Mouse (Mus musculus): ENCODE measurements around the gene Pxt1. TPM values are rescaled to one million over a fixed set of nuclear protein-coding genes. Genes with fewer than 3 reads are reported as not detected.

Gene Pxt1
- polyA plus RNA-seq, 1 experiment from 2014 or later, result not detected

DNA sequence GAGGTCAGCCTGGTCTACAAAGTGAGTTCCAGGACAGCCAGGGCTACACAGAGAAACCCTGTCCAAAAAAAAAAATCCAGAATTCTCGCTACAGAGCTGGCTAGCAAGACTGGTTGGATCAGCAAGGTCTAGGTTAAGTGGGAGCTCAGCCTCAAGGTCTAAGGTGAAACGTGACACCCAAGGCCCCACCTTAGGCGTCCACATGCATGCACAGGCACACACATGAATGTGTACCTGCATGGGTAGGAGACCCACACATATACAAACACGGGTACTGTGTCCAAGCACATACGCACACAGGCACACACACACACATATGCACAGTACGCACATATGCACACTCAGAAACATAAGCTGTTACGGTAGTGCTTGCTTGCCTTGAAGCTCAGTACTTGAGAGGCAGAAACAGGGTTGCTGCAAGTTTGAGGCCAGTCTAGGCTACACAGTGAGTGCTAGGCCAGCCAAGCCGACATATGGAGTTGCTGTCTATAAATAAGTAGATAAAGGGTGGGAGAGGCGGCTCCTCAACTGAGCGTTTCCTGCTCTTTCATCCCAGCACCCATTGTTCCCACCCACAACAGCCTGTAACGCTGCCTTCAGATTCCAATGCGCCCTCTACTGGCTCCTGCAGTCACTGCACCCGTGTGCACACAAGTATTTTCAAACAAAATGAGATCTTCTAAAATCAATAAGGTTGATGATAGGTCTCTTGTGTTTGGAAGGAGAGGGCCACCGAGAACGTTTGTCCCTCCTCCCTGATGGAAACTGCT is 16.6 kb downstream of the Pxt1 start:
- Histone ChIP-seq H3K4me2 (ENCODE audit: low read length) (no peak overlapping the region), H3K9ac (ENCODE audit: low read length) (no peak overlapping the region), H3K36me3 (ENCODE audit: control insufficient read depth, insufficient read depth, low read length) (no peaks in the 10 kb centered on the region), H3K27me3 (replicated peaks; ENCODE audit: control insufficient read depth, insufficient read depth, low read length) (no peaks in the 10 kb centered on the region), H3K4me3 (ENCODE audit: low read depth, low read length) (no peak overlapping the region), H3K9me3 (replicated peaks; ENCODE audit: control insufficient read depth, low read length) (no peaks in the 10 kb centered on the region), H3K27ac (ENCODE audit: low read depth, low read length) (no peak overlapping the region), H3K4me1 (ENCODE audit: control insufficient read depth, insufficient read depth, low read length) (peaks cover 8% of the 10 kb centered on the region)
- WGBS, result 52% methylated on average over 15 of the region's 15 CpGs
- DNase-seq (ENCODE audit: low spot score) (peak; percentile 69), ATAC-seq (no peak)

DNA sequence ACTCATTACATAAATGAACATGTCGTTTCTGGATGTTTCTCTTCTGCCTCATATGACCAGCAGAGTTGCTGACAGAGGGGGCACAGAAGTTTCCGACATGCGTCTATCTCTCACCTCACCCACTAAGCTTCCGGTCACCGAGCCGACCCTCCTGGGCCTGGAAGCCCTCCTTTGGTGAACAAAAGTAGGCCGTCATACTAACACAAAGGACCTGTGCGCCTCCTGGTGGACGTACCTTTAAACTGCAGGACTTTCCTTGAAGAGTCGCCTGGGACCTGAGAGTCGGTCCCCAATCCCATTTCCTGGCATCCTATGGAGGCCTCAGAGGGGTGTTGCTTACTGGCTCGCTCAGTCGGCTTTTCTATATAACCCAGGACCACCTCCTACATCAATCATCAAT is 17.3 kb downstream of the Pxt1 start:
- H3K27ac ChIP-seq (ENCODE audit: low read depth, low read length), result no peak overlapping the region
- DNase-seq (ENCODE audit: low spot score) (peak; percentile 91), ATAC-seq (no peak; the same call in 1 of the 2 replicates)
- H3K27me3 ChIP-seq (replicated peaks; ENCODE audit: control insufficient read depth, insufficient read depth, low read length), result no peaks in the 10 kb centered on the region
- no peak overlapping the region for H3K4me2 ChIP-seq (ENCODE audit: low read length)
- no peaks in the 10 kb centered on the region for H3K9me3 ChIP-seq (replicated peaks; ENCODE audit: control insufficient read depth, low read length)
- H3K9ac ChIP-seq (ENCODE audit: low read length), result no peak overlapping the region
- WGBS, result 12% methylated on average over 13 of the region's 13 CpGs
- H3K4me3 ChIP-seq (ENCODE audit: low read depth, low read length), result no peak overlapping the region
- peaks cover 8% of the 10 kb centered on the region for H3K4me1 ChIP-seq (ENCODE audit: control insufficient read depth, insufficient read depth, low read length)
- H3K36me3 ChIP-seq (ENCODE audit: control insufficient read depth, insufficient read depth, low read length), result no peaks in the 10 kb centered on the region

DNA sequence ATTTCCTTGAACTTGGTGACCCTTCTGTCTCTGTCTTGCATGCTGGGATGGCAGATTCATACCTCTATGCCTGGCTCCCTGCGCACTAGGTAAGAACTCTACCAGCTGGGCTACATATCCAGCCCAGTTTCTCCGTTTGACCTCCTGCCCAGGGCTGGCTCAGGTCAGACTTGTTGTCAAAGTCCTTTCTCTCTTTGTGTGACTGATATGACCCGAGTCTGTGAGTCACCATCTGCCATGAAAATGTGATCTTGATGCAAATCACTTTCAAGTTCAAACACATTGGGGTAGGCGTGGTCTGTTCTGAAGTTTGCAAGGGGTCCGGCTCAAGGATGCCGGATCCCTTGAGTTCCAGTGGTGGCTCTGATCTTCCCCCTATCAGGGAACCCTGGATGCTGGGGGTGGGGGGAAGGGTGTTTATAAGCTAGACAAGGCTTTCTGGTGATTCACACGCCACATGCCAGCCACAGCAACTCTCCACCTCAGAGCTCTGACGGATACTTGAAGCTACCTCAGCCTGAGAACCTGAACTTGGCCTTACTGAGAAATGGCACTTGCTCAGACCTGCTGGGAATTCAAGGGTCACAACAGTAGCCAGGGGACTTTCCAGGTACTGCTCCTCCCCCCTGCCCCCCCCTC is 18.6 kb downstream of the Pxt1 start:
- WGBS, result 85% methylated on average over 8 of the region's 8 CpGs
- no peaks in the 10 kb centered on the region for H3K9me3 ChIP-seq (replicated peaks; ENCODE audit: control insufficient read depth, low read length)
- H3K4me3 ChIP-seq (ENCODE audit: low read depth, low read length), result no peak overlapping the region
- no peak overlapping the region for H3K27ac ChIP-seq (ENCODE audit: low read depth, low read length)
- no peaks in the 10 kb centered on the region for H3K36me3 ChIP-seq (ENCODE audit: control insufficient read depth, insufficient read depth, low read length)
- DNase-seq (ENCODE audit: low spot score), result no peak
- peaks cover under 1% of the 10 kb centered on the region; the same call in 1 of the 2 replicates for H3K4me1 ChIP-seq (ENCODE audit: control insufficient read depth, insufficient read depth, low read length)
- H3K9ac ChIP-seq (ENCODE audit: low read length), result no peak overlapping the region
- no peak for ATAC-seq
- no peaks in the 10 kb centered on the region for H3K27me3 ChIP-seq (replicated peaks; ENCODE audit: control insufficient read depth, insufficient read depth, low read length)
- no peak overlapping the region for H3K4me2 ChIP-seq (ENCODE audit: low read length)

DNA sequence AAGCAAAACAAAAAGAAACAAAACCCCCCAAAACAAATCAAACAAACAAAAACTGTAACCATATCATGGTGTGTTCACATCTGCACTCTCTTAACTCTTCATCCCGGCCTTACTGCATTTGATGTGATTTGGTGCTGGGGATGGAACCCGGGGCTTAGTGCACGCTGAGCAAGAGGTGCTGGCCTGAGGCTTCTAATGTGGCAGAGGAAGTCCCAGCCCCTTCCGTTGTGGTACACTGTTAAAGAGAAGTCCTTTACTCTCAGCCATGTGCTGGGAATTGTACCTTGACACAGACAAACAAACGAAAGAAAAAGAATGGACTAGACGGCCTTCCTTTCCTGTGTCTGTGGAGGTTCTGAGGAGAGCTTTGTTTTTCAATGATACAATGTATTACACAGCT is 21.5 kb downstream of the Pxt1 start:
- no peaks in the 10 kb centered on the region for H3K9me3 ChIP-seq (replicated peaks; ENCODE audit: control insufficient read depth, low read length)
- DNase-seq (ENCODE audit: low spot score) (no peak), ATAC-seq (no peak)
- H3K36me3 ChIP-seq (ENCODE audit: control insufficient read depth, insufficient read depth, low read length), result no peaks in the 10 kb centered on the region
- no peaks in the 10 kb centered on the region for H3K4me1 ChIP-seq (ENCODE audit: control insufficient read depth, insufficient read depth, low read length)
- WGBS, result 77% methylated on average over 6 of the region's 6 CpGs
- no peaks in the 10 kb centered on the region for H3K27me3 ChIP-seq (replicated peaks; ENCODE audit: control insufficient read depth, insufficient read depth, low read length)
- H3K27ac ChIP-seq (ENCODE audit: low read depth, low read length), result no peak overlapping the region
- H3K9ac ChIP-seq (ENCODE audit: low read length), result no peak overlapping the region
- H3K4me3 ChIP-seq (ENCODE audit: low read depth, low read length), result no peak overlapping the region
- H3K4me2 ChIP-seq (ENCODE audit: low read length), result no peak overlapping the region

DNA sequence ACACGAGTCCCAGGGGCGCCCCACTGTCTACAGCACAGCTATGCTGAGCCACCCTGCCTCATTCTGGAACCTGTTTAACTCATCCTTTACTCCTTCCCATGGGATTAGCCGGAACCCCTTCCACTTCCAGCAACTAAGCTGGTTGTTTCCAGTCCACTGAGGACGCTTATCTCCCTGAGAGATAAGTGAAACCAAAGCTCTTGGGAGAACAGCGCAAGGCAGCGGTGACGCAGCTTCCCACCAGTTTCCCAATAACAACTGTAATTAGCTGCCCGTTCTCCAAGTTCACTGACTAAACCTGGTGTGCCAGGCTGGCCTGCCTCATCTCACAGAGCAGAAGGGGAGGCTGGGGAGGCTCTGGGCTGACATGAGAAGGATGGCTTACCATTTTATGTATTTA is 22.6 kb downstream of the Pxt1 start:
- Histone ChIP-seq H3K4me1 (ENCODE audit: control insufficient read depth, insufficient read depth, low read length) (no peaks in the 10 kb centered on the region), H3K27ac (ENCODE audit: low read depth, low read length) (no peak overlapping the region), H3K36me3 (ENCODE audit: control insufficient read depth, insufficient read depth, low read length) (no peaks in the 10 kb centered on the region), H3K4me2 (ENCODE audit: low read length) (no peak overlapping the region), H3K4me3 (ENCODE audit: low read depth, low read length) (no peak overlapping the region), H3K9me3 (replicated peaks; ENCODE audit: control insufficient read depth, low read length) (no peaks in the 10 kb centered on the region), H3K27me3 (replicated peaks; ENCODE audit: control insufficient read depth, insufficient read depth, low read length) (no peaks in the 10 kb centered on the region), H3K9ac (ENCODE audit: low read length) (no peak overlapping the region)
- DNase-seq (ENCODE audit: low spot score) (no peak), ATAC-seq (no peak)
- 66% methylated on average over 8 of the region's 8 CpGs for WGBS

DNA sequence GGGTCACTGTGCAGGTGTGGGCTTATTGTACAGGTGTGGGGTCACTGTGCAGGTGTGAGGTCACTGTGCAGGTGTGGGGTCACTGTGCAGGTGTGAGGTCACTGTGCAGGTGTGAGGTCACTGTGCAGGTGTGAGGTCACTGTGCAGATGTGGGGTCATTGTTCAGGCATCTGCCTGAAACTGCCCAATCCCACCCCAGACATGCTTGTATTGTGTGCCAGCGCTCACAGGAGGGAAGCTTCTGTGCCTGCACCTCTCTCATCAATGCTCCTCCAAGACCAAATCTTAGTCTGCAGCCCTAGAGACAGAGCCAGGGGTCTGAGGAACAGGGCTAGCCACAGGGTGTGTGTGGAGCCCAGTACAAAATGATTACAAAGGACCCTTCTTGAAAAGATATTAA is 27.1 kb downstream of the Pxt1 start:
- DNase-seq (ENCODE audit: low spot score) (no peak), ATAC-seq (no peak)
- H3K36me3 ChIP-seq (ENCODE audit: control insufficient read depth, insufficient read depth, low read length), result no peaks in the 10 kb centered on the region
- no peak overlapping the region for H3K4me2 ChIP-seq (ENCODE audit: low read length)
- H3K27me3 ChIP-seq (replicated peaks; ENCODE audit: control insufficient read depth, insufficient read depth, low read length), result no peaks in the 10 kb centered on the region
- no peak overlapping the region for H3K4me3 ChIP-seq (ENCODE audit: low read depth, low read length)
- H3K9ac ChIP-seq (ENCODE audit: low read length), result no peak overlapping the region
- H3K4me1 ChIP-seq (ENCODE audit: control insufficient read depth, insufficient read depth, low read length), result no peaks in the 10 kb centered on the region
- no peak overlapping the region for H3K27ac ChIP-seq (ENCODE audit: low read depth, low read length)
- 80% methylated on average over 1 of the region's 1 CpGs for WGBS
- H3K9me3 ChIP-seq (replicated peaks; ENCODE audit: control insufficient read depth, low read length), result no peaks in the 10 kb centered on the region

DNA sequence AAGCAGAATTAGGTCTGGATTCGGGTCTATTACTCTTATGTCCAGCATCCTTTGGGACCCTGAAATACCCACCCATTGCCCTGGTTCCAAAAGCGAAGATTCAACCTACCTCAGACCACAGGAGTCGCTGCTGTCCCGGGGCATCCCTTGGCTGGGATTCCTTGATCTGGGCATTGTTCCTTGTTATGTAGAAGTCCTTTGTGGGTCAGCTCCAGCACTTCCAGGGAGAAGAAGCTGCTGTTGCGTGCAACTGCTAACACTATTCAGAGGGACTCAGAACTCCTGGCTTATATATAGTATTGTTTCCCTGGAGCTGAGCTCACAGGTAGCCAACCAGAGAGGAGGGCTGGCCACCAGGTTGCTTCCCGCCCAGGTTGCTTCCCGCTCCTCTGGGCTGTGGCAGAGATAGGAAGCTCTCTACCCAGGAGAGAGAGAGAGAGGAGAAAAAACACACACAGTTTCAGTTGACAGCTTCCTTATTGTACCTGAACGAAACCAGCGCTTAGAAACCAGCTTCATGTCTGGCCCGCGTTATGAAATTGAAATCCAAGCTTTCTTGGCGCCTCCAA is 28.5 kb downstream of the Pxt1 start, which contains the start of gene 4930539E08Rik:
4930539E08Rik (minus strand) TSS at position 265 of the 569 bp plus-strand sequence.
- no peaks in the 10 kb centered on the region for H3K27me3 ChIP-seq (replicated peaks; ENCODE audit: control insufficient read depth, insufficient read depth, low read length)
- DNase-seq (ENCODE audit: low spot score) (no peak), ATAC-seq (no peak)
- H3K9me3 ChIP-seq (replicated peaks; ENCODE audit: control insufficient read depth, low read length), result no peaks in the 10 kb centered on the region
- WGBS, result 67% methylated on average over 12 of the region's 12 CpGs
- no peak within 1 kb of the TSS for H3K4me2 ChIP-seq (ENCODE audit: low read length)
- H3K4me1 ChIP-seq (ENCODE audit: control insufficient read depth, insufficient read depth, low read length), result no peaks in the 10 kb centered on the region
- H3K27ac ChIP-seq (ENCODE audit: low read depth, low read length), result no peak within 1 kb of the TSS
- H3K9ac ChIP-seq (ENCODE audit: low read length), result no peak within 1 kb of the TSS
- H3K36me3 ChIP-seq (ENCODE audit: control insufficient read depth, insufficient read depth, low read length), result no peaks in the 10 kb centered on the region
- no peak within 1 kb of the TSS for H3K4me3 ChIP-seq (ENCODE audit: low read depth, low read length)

DNA sequence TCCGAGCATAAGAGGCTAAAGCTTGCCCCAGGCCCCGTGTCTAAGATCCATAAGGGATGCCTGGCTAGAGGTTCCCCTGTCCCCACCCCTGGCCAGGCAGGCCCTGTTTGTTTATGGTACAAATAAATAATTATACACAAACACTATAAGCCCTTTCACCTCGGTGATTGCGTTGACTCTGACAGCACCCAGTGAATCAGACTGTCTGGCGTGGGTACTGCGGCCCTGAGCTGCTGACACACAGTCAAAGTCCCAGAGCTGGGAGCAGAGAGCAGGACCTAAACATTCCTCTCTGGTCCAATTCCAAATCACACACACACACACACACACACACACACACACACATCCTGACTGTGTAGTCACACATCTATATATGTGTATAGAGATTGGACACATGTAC is 29.7 kb downstream of the Pxt1 start:
- Histone ChIP-seq H3K4me2 (ENCODE audit: low read length) (no peak overlapping the region), H3K36me3 (ENCODE audit: control insufficient read depth, insufficient read depth, low read length) (no peaks in the 10 kb centered on the region), H3K9ac (ENCODE audit: low read length) (no peak overlapping the region), H3K27me3 (replicated peaks; ENCODE audit: control insufficient read depth, insufficient read depth, low read length) (no peaks in the 10 kb centered on the region; the same call in 1 of the 2 replicates), H3K9me3 (replicated peaks; ENCODE audit: control insufficient read depth, low read length) (no peaks in the 10 kb centered on the region), H3K27ac (ENCODE audit: low read depth, low read length) (no peak overlapping the region), H3K4me1 (ENCODE audit: control insufficient read depth, insufficient read depth, low read length) (peaks cover 4% of the 10 kb centered on the region; the same call in 1 of the 2 replicates), H3K4me3 (ENCODE audit: low read depth, low read length) (no peak overlapping the region)
- WGBS, result 83% methylated on average over 6 of the region's 6 CpGs
- DNase-seq (ENCODE audit: low spot score) (no peak), ATAC-seq (no peak)

DNA sequence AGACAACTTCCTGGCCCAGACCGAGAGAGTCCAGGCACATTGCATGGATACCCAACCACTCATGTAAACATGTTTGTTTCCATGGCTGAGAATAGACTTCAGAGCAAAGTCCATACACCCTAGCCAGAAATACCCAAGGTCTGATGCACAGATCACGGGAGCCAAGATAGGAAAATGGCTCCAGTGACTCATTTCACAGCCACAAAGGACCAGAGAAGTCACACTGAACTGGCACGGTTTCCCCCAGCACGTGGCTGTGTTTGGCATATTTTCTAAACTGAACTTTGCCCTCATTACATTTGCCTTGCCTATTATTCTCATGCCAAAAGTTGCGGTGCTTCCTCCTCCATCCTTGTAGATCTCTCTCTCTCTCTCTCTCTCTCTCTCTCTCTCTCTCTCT is 30.4 kb downstream of the Pxt1 start:
- no peak overlapping the region for H3K9ac ChIP-seq (ENCODE audit: low read length)
- no peak overlapping the region for H3K4me2 ChIP-seq (ENCODE audit: low read length)
- H3K36me3 ChIP-seq (ENCODE audit: control insufficient read depth, insufficient read depth, low read length), result no peaks in the 10 kb centered on the region
- no peaks in the 10 kb centered on the region for H3K9me3 ChIP-seq (replicated peaks; ENCODE audit: control insufficient read depth, low read length)
- no peak overlapping the region for H3K4me3 ChIP-seq (ENCODE audit: low read depth, low read length)
- DNase-seq (ENCODE audit: low spot score), result no peak
- WGBS, result 85% methylated on average over 5 of the region's 5 CpGs
- no peaks in the 10 kb centered on the region; the same call in 1 of the 2 replicates for H3K27me3 ChIP-seq (replicated peaks; ENCODE audit: control insufficient read depth, insufficient read depth, low read length)
- peaks cover 4% of the 10 kb centered on the region; the same call in 1 of the 2 replicates for H3K4me1 ChIP-seq (ENCODE audit: control insufficient read depth, insufficient read depth, low read length)
- H3K27ac ChIP-seq (ENCODE audit: low read depth, low read length), result no peak overlapping the region
- no peak for ATAC-seq

Measured in forebrain, embryonic 14.5 days (tissue).